Mouse (Mus musculus): ENCODE data around the gene Tmtc1. TPM values are rescaled to one million over a fixed set of nuclear protein-coding genes. Genes with fewer than 3 reads are reported as not detected.
A peak's percentile ranks its signal among the peaks of the same experiment; 100 is the strongest.

The Tmtc1 gene
- total RNA-seq, 2 experiments from 2014 or later, result 36.9 to 43.8 TPM

GRCm38 (mm10) chr6:148239311-148239710 lies 204.9 kb downstream of the Tmtc1 start:
- no peak for DNase-seq

DNA sequence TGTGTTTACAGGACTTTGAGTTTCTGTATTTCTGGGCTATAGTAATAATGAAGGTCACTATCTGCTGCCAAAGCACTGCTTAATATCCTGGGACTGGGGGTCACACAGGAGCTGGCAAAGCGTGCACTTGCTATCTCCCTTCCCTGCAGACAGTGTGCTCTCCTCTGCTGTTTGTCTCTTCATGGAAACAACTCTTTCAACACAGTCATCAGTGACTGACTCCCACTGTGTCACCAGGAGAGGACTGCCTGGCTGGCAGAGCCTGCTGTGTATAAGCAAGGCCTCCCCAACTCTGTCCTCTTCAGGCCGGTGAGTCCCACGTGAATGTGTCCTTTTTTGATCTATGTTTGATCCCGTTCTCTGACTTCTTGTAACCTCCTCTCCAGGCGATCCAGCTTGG lies 206.7 kb downstream of the Tmtc1 start:
- no peak for DNase-seq

- no peak for DNase-seq
These were observed 209.9 kb downstream of the Tmtc1 start for GRCm38 (mm10) chr6:148234105-148234828.

GRCm38 (mm10) chr6:148227542-148227941 lies 216.6 kb downstream of the Tmtc1 start:
- no peak for DNase-seq

DNA sequence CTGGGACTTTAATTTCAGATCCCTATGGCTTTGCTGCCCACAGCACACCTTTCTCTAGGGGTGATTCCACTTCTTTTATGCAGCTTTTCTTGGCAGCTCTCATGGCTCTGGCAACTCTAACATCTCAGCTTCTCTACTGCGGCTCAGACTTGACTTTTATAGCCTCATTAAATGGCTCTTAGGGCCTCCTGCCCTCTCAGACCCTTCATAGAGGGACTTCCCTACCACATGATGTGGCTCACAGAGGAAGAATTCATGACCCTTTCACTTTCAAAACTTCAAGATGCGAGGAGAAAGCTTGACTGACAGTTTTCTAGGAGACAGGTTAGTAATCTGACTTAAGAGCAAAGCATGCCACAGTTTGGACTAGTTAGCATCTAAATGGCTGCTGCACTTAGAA lies 221.5 kb downstream of the Tmtc1 start:
- no peak for DNase-seq

- no peak for DNase-seq
These were observed 225.7 kb downstream of the Tmtc1 start for GRCm38 (mm10) chr6:148218235-148219076.

DNA sequence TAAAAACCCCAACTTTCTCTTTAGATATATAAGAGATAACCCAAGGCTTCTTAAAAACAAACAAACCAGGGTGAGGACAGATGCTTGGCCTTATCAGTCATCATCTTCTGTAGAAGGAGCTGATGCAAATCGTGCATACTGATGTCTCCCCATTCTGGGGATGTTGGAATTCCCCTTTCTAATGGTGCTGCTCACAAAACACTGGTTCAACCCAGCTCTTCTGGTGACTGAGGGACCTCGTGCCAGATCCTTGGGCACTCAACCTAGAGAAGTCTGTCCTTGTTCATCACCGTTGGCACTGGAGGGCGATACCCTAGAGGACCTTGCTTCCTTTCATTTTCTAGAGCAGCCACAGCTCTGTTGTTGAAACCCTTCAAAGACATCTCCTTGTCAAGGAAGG lies 227.4 kb downstream of the Tmtc1 start:
- no peak for DNase-seq

DNA sequence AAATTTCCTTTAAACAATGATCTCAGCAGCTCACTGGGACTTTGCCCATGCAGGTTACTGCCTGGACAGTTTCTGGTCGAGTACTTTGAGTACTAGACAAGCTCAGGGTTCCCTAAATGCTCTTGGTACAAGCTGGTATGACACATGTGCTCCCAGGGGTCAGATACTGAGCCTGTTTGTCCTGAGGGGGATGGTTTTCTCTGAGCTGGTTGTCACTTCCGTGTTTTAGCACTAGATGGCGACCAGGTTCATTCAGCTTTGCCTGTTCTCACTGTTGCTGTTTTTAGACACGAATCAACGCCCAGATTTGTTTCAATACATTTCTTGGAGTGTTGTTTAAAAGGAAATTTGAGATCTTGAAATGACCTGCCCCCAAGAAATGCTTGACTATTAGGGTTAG lies 229.4 kb downstream of the Tmtc1 start:
- peak; percentile 40 to 49 for DNase-seq

GRCm38 (mm10) chr6:148211897-148212680 lies 232.1 kb downstream of the Tmtc1 start, which contains the start of gene Ergic2:
Gene Ergic2 (minus strand): TSS chr6:148212374.
- peak; percentile 96 for DNase-seq

GRCm38 (mm10) chr6:148211391-148211876 lies 232.8 kb downstream of the Tmtc1 start:
- DNase-seq, result no peak

DNA sequence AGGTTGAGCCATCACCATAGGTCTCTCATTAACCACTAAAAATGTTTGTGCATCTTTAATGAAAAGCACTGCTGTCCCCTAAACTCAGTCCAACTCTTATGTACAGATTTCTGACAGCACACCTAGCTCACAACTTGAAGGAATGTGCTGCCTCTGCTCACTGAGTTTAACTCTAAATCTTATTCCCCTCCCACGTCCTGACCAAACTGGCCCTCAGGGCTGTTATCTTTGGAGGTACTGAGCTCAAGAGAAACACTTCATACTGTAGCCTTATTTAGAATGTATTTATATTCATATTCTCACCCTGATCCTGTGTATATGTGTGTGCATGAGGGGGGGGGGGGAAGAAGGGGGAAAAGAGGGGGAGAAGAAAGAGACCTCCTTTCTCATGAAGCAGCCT lies 236.7 kb downstream of the Tmtc1 start:
- DNase-seq, result no peak

DNA sequence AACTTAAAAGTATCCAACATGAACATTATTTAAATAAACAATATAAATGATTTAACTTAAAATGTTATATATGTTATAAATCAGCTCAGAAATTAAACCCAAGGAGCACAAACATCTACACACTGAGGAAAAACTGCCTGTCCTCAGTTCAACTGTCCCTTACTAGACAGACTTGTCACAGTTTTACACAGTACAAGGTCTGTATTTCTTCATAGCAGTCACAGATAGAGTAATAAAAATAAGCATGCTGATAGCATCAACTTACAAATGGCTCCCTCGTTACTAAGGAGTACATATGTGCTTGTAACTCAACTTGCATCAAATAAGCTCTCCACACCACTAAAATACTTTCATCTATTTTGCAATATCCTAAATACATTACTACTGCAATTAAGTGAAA lies 239.1 kb downstream of the Tmtc1 start:
- no peak for DNase-seq

GRCm38 (mm10) chr6:148199729-148200128 lies 244.5 kb downstream of the Tmtc1 start:
- DNase-seq, result no peak

DNA sequence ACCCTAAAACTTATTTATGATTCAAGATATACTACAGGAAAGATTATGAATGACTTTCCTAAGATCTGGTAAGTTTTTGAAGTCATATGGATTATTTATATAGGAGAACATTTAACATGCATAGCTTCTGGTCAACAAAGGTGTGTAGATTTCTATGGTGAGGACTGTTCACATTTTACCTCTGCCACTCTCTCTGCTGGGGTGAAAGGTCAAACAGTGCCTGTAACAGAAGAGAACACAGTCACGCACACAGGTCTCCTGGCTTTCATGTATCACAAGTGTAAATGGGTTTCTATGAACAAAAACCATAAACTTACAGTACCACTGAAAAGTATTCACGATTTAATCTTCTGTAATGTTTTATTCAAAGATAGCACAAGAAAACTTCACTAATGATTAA lies 245.0 kb downstream of the Tmtc1 start:
- no peak for DNase-seq

DNA sequence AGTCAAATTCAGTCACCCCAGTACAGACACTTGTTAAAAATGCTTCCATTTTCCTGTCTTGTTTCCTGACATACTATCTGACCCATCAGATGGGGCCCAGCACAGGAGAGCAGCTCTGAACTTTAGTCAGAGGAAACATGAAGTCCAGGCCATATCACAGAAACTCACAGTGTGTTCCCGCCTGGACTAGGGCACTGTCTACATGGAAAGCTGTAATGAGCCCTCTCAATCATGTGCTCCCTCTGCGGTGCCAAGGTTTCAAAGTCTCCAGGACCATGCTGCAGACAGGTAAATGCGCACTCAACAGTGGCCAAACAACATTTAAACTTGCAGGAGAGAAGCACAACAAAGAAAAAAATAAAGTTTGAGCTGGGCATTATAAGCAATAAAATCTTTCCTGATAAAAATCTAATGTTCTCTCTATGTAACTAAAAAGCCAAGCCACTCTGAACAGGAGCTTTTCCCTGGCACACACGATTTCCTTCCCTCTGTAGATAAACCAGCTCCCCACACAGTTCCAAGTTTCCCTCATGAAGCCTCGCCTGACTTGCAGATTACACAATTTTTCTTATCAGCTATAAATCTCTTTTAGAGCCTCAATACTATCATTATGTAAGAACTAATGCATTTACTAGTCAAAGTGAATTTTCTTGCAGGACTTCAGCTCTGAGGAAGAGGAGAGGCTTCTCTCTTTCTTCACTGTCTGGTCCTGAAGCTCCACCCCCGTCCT lies 250.1 kb downstream of the Tmtc1 start:
- DNase-seq, result no peak

DNA sequence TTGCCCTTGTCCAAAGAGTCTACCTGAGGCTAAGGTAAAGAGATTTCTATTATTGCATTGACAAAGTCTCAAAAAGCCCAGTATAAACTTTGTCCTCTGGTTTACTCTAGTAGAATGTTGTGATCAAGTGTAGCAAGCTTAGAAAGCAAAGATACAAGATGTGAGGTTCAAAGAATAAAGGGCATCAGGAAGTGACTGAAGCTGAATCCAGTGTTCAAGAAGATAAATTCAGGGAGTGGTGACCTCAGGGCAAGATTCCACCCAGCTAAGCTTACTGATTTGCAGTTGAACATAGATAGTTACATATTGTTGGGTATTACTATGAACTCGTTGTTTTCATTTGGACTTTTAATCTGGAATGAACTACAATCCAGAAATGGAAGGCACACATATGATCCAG lies 258.5 kb downstream of the Tmtc1 start:
- no peak for DNase-seq

Other genes with a start within 250 kb of the Tmtc1 start
- 10 to 100 TPM; 71.8 to 73.4 TPM for gene Ergic2, start 232.0 kb downstream of the Tmtc1 start, total RNA-seq (2021)